Mouse (Mus musculus) frontal cortex, postnatal 10 days (tissue): ENCODE results near the gene Olfr710.
"Not testable (repeated sequence)": the region's sequence is repeated elsewhere in the genome, so short reads cannot be mapped to it uniquely, and the experiment has no call there.

ENCODE experiments used
- DNase-seq, 2 experiments: peaks; one replicate each; pipeline ENCODE4 v3.0.0; 2022; ENCODE audit warnings: low spot score in 2 of 2, mixed read lengths in 1 of 2

Gene Olfr710

DNA sequence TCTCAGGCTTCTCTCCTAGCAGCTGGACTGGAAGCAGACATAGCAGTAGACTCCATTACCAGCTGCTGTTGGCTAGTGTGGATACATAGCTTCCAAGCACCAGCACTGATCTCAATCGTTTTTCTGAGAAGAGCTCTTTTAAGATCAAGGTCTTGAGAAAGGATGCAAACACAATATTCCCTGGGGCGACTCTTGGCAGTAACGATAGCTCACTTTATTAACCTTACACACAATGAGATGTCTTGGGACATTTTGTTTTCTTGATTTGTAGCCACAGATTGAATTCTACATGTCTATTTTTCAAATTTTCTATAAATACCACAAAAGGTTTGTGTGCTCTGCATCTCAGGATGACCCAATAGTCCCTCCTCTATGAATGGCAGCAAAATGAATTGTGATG lies at the start of gene Olfr710:
Gene Olfr710 (minus strand): TSS at position 101 of the 400 bp plus-strand sequence.
- DNase-seq: no peak

DNA sequence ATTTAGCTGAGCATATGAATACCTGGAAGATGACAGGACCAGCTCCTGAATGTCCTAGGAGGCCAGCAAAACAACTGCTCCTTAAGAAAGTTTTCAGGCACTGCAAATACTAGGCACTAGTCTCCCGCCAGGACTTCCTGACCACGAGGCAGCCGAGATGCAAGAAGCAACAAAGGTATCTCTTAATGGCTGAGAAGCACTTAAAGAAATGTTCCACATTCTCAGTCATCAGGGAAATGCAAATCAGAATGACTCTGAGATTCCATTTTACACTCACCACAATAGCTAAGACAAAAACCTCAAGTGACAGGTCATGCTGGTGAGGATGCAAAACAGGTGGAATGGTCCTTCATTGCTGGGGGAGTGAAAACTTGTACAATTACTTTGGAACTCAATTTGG lies 37.1 kb upstream of the Olfr710 start:
- no peak for DNase-seq

GRCm38 (mm10) chr7:106975353-106975752 lies 27.2 kb upstream of the Olfr710 start, which contains the start of gene Olfr711:
Gene Olfr711 (minus strand): TSS chr7:106975453.
- DNase-seq: no peak

- DNase-seq: not testable (repeated sequence)
Measured at GRCm38 (mm10) chr7:106967503-106967902, 19.4 kb upstream of the Olfr710 start.

- no peak for DNase-seq
Measured at GRCm38 (mm10) chr7:106963837-106964236, 15.7 kb upstream of the Olfr710 start, which contains the start of gene Olfr6. Gene Olfr6 (minus strand): TSS chr7:106963937.

GRCm38 (mm10) chr7:106932119-106932518 lies 16.0 kb downstream of the Olfr710 start, which contains the start of gene Olfr709-ps1:
Gene Olfr709-ps1 (minus strand): TSS chr7:106932219.
- DNase-seq: no peak

DNA sequence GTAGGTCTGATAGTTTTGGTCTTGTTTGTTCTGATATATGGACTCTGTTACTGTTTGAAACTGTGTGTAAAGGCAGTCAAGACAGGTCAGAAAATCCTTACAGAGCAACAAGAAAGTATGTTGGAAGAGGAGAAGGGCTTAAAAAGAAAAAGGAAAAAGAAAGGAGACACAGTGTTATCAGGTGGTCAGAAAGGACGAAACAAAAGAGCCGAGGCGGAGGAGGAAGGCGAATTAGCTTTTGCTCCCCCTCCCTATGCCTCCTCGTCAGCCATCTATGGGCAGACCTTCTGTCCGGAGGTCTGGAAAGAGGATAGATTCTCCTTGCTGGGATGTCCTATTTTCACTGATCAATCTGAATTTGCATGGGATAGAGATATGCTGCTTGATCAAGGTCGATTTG lies 27.2 kb downstream of the Olfr710 start:
- not testable (repeated sequence) for DNase-seq

DNA sequence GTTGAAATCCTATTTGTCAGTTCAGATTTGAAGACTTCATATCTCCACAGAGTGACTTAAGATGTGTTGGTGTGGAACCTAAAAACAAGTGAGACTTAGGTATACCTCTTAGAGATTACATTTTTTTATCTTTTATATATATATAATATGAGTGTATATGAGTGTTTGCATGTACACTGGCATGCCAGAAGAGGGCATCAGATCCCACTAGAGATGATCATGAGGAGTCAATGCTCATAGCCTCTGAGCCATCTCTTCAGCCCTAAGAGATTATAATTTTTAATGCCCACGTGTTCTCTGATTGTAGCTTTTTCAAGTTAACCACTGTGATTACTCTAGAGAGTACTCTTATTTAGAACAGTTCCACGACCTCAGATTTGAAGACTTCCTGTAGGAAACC lies 40.4 kb downstream of the Olfr710 start, which contains the start of gene Olfr1532-ps1:
Gene Olfr1532-ps1 (plus strand): TSS at position 326 of the 400 bp plus-strand sequence.
- no peak for DNase-seq

DNA sequence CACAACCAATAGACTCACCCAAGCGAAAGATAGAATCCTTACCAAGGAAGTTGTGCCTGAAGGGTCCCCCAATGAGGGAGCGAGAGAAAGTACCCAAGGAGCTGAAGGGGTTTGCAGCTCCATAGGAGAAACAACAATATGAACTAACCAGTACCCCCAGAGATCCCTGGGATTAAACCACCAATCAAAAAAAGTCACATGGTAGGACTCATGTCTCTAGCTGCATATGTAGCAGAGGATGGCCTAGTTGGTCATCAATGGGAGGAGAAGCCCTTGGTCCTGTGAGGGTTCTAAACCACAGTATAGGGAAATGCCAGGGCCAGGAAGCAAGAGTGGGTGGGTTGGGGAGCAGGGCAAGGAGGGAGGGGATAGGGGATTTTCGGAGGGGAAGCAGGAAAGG lies 47.0 kb downstream of the Olfr710 start, which contains the start of gene Olfr707:
Gene Olfr707 (minus strand): TSS at position 101 of the 400 bp plus-strand sequence.
- DNase-seq: not testable (repeated sequence)
